Mouse (Mus musculus) spleen, postnatal 4 days (tissue): Measurements from ENCODE around the gene Sgpp1.

Experiments used
- DNase-seq, 2 experiments: peaks; one replicate each; pipeline ENCODE4 v3.0.0; 2022; ENCODE audit warnings: low spot score in 2 of 2

Sgpp1 gene

GRCm38 (mm10) chr12:75735246-75736200 lies at the start of gene Sgpp1:
TSS of gene Sgpp1 (minus strand) at chr12:75735729.
- peak; percentile 84 to 90 for DNase-seq

- no peak for DNase-seq
Measured at GRCm38 (mm10) chr12:75784271-75784751, 48.8 kb upstream of the Sgpp1 start.

- no peak for DNase-seq
Measured at GRCm38 (mm10) chr12:75781995-75782394, 46.5 kb upstream of the Sgpp1 start.

GRCm38 (mm10) chr12:75781445-75781844 lies 45.9 kb upstream of the Sgpp1 start:
- DNase-seq = no peak

GRCm38 (mm10) chr12:75772424-75773034 lies 37.0 kb upstream of the Sgpp1 start:
- DNase-seq = peak; percentile 61 to 84

GRCm38 (mm10) chr12:75771410-75771809 lies 35.9 kb upstream of the Sgpp1 start:
- no peak for DNase-seq

GRCm38 (mm10) chr12:75766885-75767317 lies 31.4 kb upstream of the Sgpp1 start:
- no peak for DNase-seq

GRCm38 (mm10) chr12:75766395-75766794 lies 30.9 kb upstream of the Sgpp1 start:
- no peak for DNase-seq

- DNase-seq = no peak
Measured at GRCm38 (mm10) chr12:75765751-75766150, 30.2 kb upstream of the Sgpp1 start.

GRCm38 (mm10) chr12:75756387-75756786 lies 20.9 kb upstream of the Sgpp1 start:
- no peak for DNase-seq

- DNase-seq = no peak
Measured at GRCm38 (mm10) chr12:75753730-75754129, 18.2 kb upstream of the Sgpp1 start.

GRCm38 (mm10) chr12:75752077-75752476 lies 16.5 kb upstream of the Sgpp1 start:
- DNase-seq = no peak

GRCm38 (mm10) chr12:75748574-75748973 lies 13.0 kb upstream of the Sgpp1 start:
- no peak for DNase-seq

GRCm38 (mm10) chr12:75745697-75746290 lies 10.3 kb upstream of the Sgpp1 start:
- DNase-seq = no peak

- no peak for DNase-seq
Measured at GRCm38 (mm10) chr12:75742101-75742500, 6.6 kb upstream of the Sgpp1 start.

- no peak for DNase-seq
Measured at GRCm38 (mm10) chr12:75741273-75741672, 5.7 kb upstream of the Sgpp1 start.

GRCm38 (mm10) chr12:75740451-75740850 lies 4.9 kb upstream of the Sgpp1 start:
- DNase-seq = no peak

GRCm38 (mm10) chr12:75739611-75740010 lies 4.1 kb upstream of the Sgpp1 start:
- no peak for DNase-seq

GRCm38 (mm10) chr12:75736296-75736695 lies 767 bp upstream of the Sgpp1 start:
- DNase-seq = no peak

- no peak for DNase-seq
Measured at GRCm38 (mm10) chr12:75734891-75735245, 661 bp downstream of the Sgpp1 start.

- no peak for DNase-seq
Measured at GRCm38 (mm10) chr12:75734167-75734566, 1.4 kb downstream of the Sgpp1 start.

GRCm38 (mm10) chr12:75733331-75734070 lies 2.0 kb downstream of the Sgpp1 start:
- no peak for DNase-seq
